Mouse (Mus musculus): Measurements from ENCODE around the gene Plekhj1. TPM values are rescaled to one million over a fixed set of nuclear protein-coding genes. Genes with fewer than 3 reads are reported as not detected.

Plekhj1 gene
- polyA plus RNA-seq (2015; fragmentation: Nextera tagmentation; extraction: Ambion mirVana), result 128 and 132 TPM in 2 replicates

- Histone ChIP-seq H3K9me3 (no peaks in the 10 kb centered on the region), H3K4me3 (peak within 1 kb of the TSS; percentile 92), H3K36me3 (peaks cover 57% of the 10 kb centered on the region), H3K4me2 (peak within 1 kb of the TSS; percentile 93), H3K27ac (peak within 1 kb of the TSS; percentile 97), H3K27me3 (no peaks in the 10 kb centered on the region), H3K4me1 (replicated peaks) (peaks cover 44% of the 10 kb centered on the region), H3K9ac (peak within 1 kb of the TSS; percentile 94)
- peak; percentile 91 for ATAC-seq (ENCODE audit: low FRiP score)
- WGBS, result under 1% methylated on average over 104 of the region's 104 CpGs
Observed at GRCm38 (mm10) chr10:80798150-80799006, at the start of gene Plekhj1, which contains the start of gene Sf3a2. Plekhj1 (minus strand) TSS chr10:80798626. Sf3a2 (plus strand) TSS chr10:80798198.

- WGBS, result 78% methylated on average over 12 of the region's 12 CpGs
- no peak overlapping the region for H3K4me2 ChIP-seq
- H3K4me1 ChIP-seq (replicated peaks), result peaks cover 18% of the 10 kb centered on the region
- H3K9me3 ChIP-seq, result no peaks in the 10 kb centered on the region
- H3K36me3 ChIP-seq, result peaks cover 8% of the 10 kb centered on the region
- no peak overlapping the region for H3K4me3 ChIP-seq
- H3K27ac ChIP-seq, result no peak overlapping the region
- peaks cover 57% of the 10 kb centered on the region for H3K27me3 ChIP-seq
- no peak for ATAC-seq (ENCODE audit: low FRiP score)
- no peak overlapping the region for H3K9ac ChIP-seq
Observed at GRCm38 (mm10) chr10:80845732-80846131, 47.3 kb upstream of the Plekhj1 start.

DNA sequence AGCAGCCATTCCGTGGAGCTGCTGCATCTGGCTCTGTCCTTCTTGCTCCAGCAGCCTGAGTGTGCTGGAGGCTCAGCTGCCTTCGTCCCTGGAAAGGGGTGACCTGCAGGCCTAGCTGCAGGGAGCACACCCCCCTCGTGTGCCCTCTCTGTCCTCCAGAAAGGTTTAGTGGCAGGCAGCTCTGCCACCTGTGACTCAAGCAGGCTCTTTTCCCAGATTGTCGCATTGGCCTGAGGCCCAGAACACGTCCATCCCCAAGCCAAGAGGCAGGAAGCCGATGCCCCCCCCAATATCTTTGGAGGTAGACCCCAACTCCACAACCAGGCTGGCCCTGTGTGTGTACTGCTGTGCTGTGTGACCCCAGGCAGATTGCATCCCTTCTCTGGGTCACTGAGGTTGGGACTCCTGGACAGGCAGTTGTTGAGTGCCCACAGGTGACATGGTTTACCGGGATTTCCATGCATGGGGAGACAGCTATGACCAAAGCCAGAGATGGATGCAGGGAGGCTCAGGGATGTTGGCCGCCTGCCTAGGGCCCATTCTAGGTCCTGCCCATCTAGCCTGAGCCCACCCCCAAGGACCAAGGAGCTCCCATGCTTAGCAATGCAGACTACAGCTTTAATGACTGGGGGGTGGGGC is 46.7 kb upstream of the Plekhj1 start:
- Histone ChIP-seq H3K4me2 (no peak overlapping the region), H3K27ac (no peak overlapping the region), H3K36me3 (peaks cover 3% of the 10 kb centered on the region), H3K9ac (no peak overlapping the region), H3K4me1 (replicated peaks) (peaks cover 18% of the 10 kb centered on the region), H3K4me3 (no peak overlapping the region), H3K9me3 (no peaks in the 10 kb centered on the region), H3K27me3 (peaks cover 57% of the 10 kb centered on the region)
- 65% methylated on average over 8 of the region's 8 CpGs for WGBS
- ATAC-seq (ENCODE audit: low FRiP score), result no peak

- Histone ChIP-seq H3K4me2 (peak within 1 kb of the TSS; percentile 76), H3K9ac (peak within 1 kb of the TSS; percentile 82), H3K4me3 (peak within 1 kb of the TSS; percentile 52), H3K27ac (no peak within 1 kb of the TSS), H3K4me1 (replicated peaks) (peaks cover 18% of the 10 kb centered on the region), H3K27me3 (peaks cover 57% of the 10 kb centered on the region), H3K9me3 (no peaks in the 10 kb centered on the region), H3K36me3 (no peaks in the 10 kb centered on the region)
- 6% methylated on average over 41 of the region's 51 CpGs for WGBS
- peak; percentile 75 for ATAC-seq (ENCODE audit: low FRiP score)
Observed at GRCm38 (mm10) chr10:80843931-80844547, 45.6 kb upstream of the Plekhj1 start, which contains the start of gene Lingo3. Lingo3 (minus strand) TSS chr10:80844039.

DNA sequence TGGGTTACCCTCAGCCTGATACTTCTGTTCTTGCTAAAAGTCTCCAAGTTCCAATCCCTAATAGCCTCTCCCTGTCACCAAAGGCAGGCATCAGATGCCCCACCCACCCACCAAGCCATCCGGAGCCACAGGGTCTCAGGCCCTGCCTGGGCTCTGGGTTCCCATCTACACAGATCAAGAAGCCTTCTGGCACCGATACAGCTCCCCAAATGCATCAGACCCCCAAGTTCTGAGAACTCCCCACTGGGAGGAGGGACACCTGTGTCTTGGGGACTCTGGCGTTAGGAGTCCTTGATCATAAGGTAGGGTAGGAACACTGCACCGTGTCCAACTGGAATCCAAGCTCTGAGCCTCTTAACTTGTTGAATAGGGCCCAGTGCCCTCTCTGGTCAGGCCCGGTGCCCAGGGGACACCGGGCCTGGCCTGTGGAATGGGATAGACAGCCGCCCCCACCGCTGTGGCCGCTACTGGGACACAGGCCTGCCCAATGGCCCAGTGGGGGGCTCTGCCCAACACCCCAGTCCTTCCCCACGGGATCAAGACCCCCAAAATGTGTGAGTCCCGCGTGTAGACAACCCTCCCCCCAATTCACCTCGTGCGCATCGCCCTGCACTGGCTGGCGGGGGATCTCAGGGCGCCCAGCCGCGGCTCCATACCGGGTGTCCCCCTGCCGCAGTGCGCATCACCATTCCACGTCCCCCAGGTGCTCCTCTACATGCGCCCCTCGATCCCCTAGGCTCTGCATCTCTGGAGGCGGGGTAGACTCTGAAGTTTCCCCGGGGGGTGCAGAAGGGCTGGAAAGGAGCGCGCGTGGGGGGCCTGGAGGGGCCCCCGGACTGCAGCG is 44.9 kb upstream of the Plekhj1 start:
- peak overlapping the region; percentile 52 for H3K4me3 ChIP-seq
- peak overlapping the region; percentile 82 for H3K9ac ChIP-seq
- H3K27ac ChIP-seq, result no peak overlapping the region
- no peaks in the 10 kb centered on the region for H3K36me3 ChIP-seq
- peaks cover 18% of the 10 kb centered on the region for H3K4me1 ChIP-seq (replicated peaks)
- H3K4me2 ChIP-seq, result peak overlapping the region; percentile 76
- ATAC-seq (ENCODE audit: low FRiP score), result peak; percentile 19; the same call in 1 of the 2 replicates
- peaks cover 57% of the 10 kb centered on the region for H3K27me3 ChIP-seq
- WGBS, result 9% methylated on average over 32 of the region's 32 CpGs
- no peaks in the 10 kb centered on the region for H3K9me3 ChIP-seq

GRCm38 (mm10) chr10:80842334-80842733 is 43.9 kb upstream of the Plekhj1 start:
- no peaks in the 10 kb centered on the region for H3K9me3 ChIP-seq
- 83% methylated on average over 15 of the region's 15 CpGs for WGBS
- no peak overlapping the region for H3K27ac ChIP-seq
- peaks cover 65% of the 10 kb centered on the region for H3K27me3 ChIP-seq
- no peak for ATAC-seq (ENCODE audit: low FRiP score)
- H3K4me3 ChIP-seq, result no peak overlapping the region
- H3K4me1 ChIP-seq (replicated peaks), result peaks cover 18% of the 10 kb centered on the region
- no peak overlapping the region for H3K9ac ChIP-seq
- no peaks in the 10 kb centered on the region for H3K36me3 ChIP-seq
- no peak overlapping the region for H3K4me2 ChIP-seq

GRCm38 (mm10) chr10:80841685-80842084 is 43.3 kb upstream of the Plekhj1 start:
- peaks cover 71% of the 10 kb centered on the region for H3K27me3 ChIP-seq
- 76% methylated on average over 2 of the region's 2 CpGs for WGBS

DNA sequence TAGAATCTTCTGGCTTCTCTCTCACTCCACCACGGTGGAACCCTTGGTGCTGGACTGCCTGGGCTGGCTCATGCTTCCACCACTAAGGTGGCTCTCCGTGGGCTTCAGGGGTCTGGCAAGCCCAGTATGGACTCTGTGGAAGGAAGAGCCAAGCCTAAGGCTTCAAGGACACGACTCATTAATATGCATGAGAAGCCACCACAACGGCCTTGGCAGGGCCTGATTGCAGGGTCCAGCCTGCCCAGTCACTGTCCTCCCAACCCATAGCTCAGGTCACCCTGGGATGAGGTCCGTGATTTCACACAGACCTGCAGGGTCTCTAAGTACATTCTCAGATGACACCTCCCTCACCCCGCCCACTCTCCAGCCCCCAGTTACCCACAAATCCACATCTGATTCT is 41.4 kb upstream of the Plekhj1 start:
- H3K4me1 ChIP-seq (replicated peaks), result peaks cover 29% of the 10 kb centered on the region
- ATAC-seq (ENCODE audit: low FRiP score), result no peak
- peak overlapping the region; percentile 55; the same call in 1 of the 2 replicates for H3K9ac ChIP-seq
- no peak overlapping the region for H3K4me3 ChIP-seq
- H3K27me3 ChIP-seq, result peaks cover 71% of the 10 kb centered on the region
- no peak overlapping the region for H3K27ac ChIP-seq
- H3K9me3 ChIP-seq, result no peaks in the 10 kb centered on the region
- no peak overlapping the region for H3K4me2 ChIP-seq
- no peaks in the 10 kb centered on the region for H3K36me3 ChIP-seq
- WGBS, result 68% methylated on average over 6 of the region's 6 CpGs

More at GRCm38 (mm10) chr10:80841685-80842084, 43.3 kb upstream of the Plekhj1 start:
- Histone ChIP-seq H3K9me3 (no peaks in the 10 kb centered on the region), H3K9ac (no peak overlapping the region), H3K36me3 (no peaks in the 10 kb centered on the region), H3K27ac (no peak overlapping the region), H3K4me3 (no peak overlapping the region), H3K4me2 (no peak overlapping the region), H3K4me1 (replicated peaks) (peaks cover 18% of the 10 kb centered on the region)
- no peak for ATAC-seq (ENCODE audit: low FRiP score)

- peaks cover 19% of the 10 kb centered on the region for H3K4me1 ChIP-seq (replicated peaks)
- 80% methylated on average over 2 of the region's 2 CpGs for WGBS
- H3K27ac ChIP-seq, result no peak overlapping the region
- H3K9me3 ChIP-seq, result no peaks in the 10 kb centered on the region
- H3K36me3 ChIP-seq, result peaks cover 4% of the 10 kb centered on the region; the same call in 1 of the 2 replicates
- H3K4me2 ChIP-seq, result no peak overlapping the region
- no peak overlapping the region for H3K9ac ChIP-seq
- peaks cover 71% of the 10 kb centered on the region for H3K27me3 ChIP-seq
- ATAC-seq (ENCODE audit: low FRiP score), result no peak
- no peak overlapping the region for H3K4me3 ChIP-seq
Observed at GRCm38 (mm10) chr10:80838346-80838912, 40.0 kb upstream of the Plekhj1 start.

GRCm38 (mm10) chr10:80837827-80838226 is 39.4 kb upstream of the Plekhj1 start:
- peaks cover 71% of the 10 kb centered on the region for H3K27me3 ChIP-seq

DNA sequence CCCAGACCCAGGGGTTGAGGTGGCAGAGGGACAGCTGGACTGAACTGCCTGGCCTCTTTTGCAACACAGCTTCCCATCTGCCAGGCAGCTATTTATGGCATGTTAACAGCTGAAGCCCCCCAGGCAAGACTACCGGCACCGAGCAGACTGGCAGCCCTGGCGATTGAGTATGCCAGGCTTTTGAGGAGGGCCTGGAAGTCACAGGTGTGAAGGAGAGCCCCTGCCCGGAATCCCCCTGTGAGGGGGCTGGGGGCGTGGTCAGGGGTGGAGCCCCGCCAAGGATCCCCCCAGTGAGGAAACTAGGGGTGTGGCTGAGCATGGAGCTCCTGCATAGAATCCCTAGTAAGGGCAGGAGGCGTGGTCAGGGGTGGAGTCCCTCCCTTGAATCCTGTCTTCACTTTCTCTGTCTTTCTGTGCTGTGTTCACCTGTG is 38.5 kb upstream of the Plekhj1 start:
- Histone ChIP-seq H3K9me3 (no peaks in the 10 kb centered on the region), H3K9ac (no peak overlapping the region), H3K4me2 (no peak overlapping the region), H3K27me3 (peaks cover 62% of the 10 kb centered on the region), H3K4me3 (no peak overlapping the region), H3K27ac (no peak overlapping the region), H3K4me1 (replicated peaks) (peaks cover 18% of the 10 kb centered on the region), H3K36me3 (peaks cover 8% of the 10 kb centered on the region)
- no peak for ATAC-seq (ENCODE audit: low FRiP score)
- WGBS, result 47% methylated on average over 7 of the region's 7 CpGs

More at GRCm38 (mm10) chr10:80837827-80838226, 39.4 kb upstream of the Plekhj1 start:
- Histone ChIP-seq H3K36me3 (peaks cover 4% of the 10 kb centered on the region; the same call in 1 of the 2 replicates), H3K4me1 (replicated peaks) (peaks cover 14% of the 10 kb centered on the region), H3K9ac (peak overlapping the region; percentile 31; the same call in 1 of the 2 replicates), H3K4me3 (no peak overlapping the region; the same call in 1 of the 2 replicates), H3K27ac (no peak overlapping the region), H3K4me2 (no peak overlapping the region), H3K9me3 (no peaks in the 10 kb centered on the region)
- no peak for ATAC-seq (ENCODE audit: low FRiP score)
- 17% methylated on average over 2 of the region's 2 CpGs for whole genome bisulfite sequencing
